Mouse (Mus musculus) B cell, adult 67 days (primary cell): Measurements from ENCODE around the gene Rbck1. TPM values are rescaled to one million over a fixed set of nuclear protein-coding genes. Genes with fewer than 3 reads are reported as not detected.

ENCODE experiments used
- total RNA-seq, 2 experiments: library from RNA; stranded (reverse); gene quantifications; 4 replicates each; pipeline ENCODE4 v1.2.4; 2023

The Rbck1 gene
- 100 to 1,000 TPM; 205 to 216 TPM for total RNA-seq

GRCm38 (mm10) chr2:152332101-152332825, at the start of gene Rbck1:
TSS of gene Rbck1 (minus strand) at chr2:152332653.

GRCm38 (mm10) chr2:152376345-152376741, 43.9 kb upstream of the Rbck1 start, which contains the start of gene Nrsn2:
TSS of gene Nrsn2 (minus strand) at chr2:152376638.

GRCm38 (mm10) chr2:152343329-152344213, 11.1 kb upstream of the Rbck1 start, which contains the start of gene Trib3:
TSS of gene Trib3 (minus strand) at chr2:152344032.

GRCm38 (mm10) chr2:152293727-152294475, 38.6 kb downstream of the Rbck1 start, which contains the start of gene Tbc1d20:
TSS of gene Tbc1d20 (plus strand) at chr2:152293828.

Other genes with a start within 250 kb of the Rbck1 start
- not detected for gene Srxn1, start 227.1 kb downstream of the Rbck1 start, total RNA-seq
- gene Tcf15, start 189.1 kb downstream of the Rbck1 start, total RNA-seq, result not detected
- gene Csnk2a1, start 105.8 kb downstream of the Rbck1 start, total RNA-seq, result 100 to 1,000 TPM; 133 to 140 TPM
- 10 to 100 TPM; 76.2 to 90.2 TPM for gene Tbc1d20, start 38.8 kb downstream of the Rbck1 start, total RNA-seq
- gene Trib3, start 11.4 kb upstream of the Rbck1 start, total RNA-seq, result 1 to 10 TPM; 5.7 to 6.1 TPM
- gene Nrsn2, start 44.0 kb upstream of the Rbck1 start, total RNA-seq, result not detected
- 1 to 10 TPM; 1.4 to 2.3 TPM for gene Sox12, start 65.4 kb upstream of the Rbck1 start, total RNA-seq
- gene Zcchc3, start 82.4 kb upstream of the Rbck1 start, total RNA-seq, result 1 to 10 TPM; 3.1 to 4.7 TPM
- gene 6820408C15Rik, start 82.9 kb upstream of the Rbck1 start, total RNA-seq, result not detected
- gene Defb23, start 132.0 kb upstream of the Rbck1 start, total RNA-seq, result not detected
- not detected for gene Defb20, start 144.4 kb upstream of the Rbck1 start, total RNA-seq
- not detected for gene Defb22, start 157.5 kb upstream of the Rbck1 start, total RNA-seq
- not detected for gene Defb26, start 179.0 kb upstream of the Rbck1 start, total RNA-seq
- gene Defb28, start 185.6 kb upstream of the Rbck1 start, total RNA-seq, result not detected
- not detected for gene Defb29, start 207.4 kb upstream of the Rbck1 start, total RNA-seq
- not detected for gene Gm17416, start 236.7 kb upstream of the Rbck1 start, total RNA-seq
- gene Defb21, start 240.1 kb upstream of the Rbck1 start, total RNA-seq, result not detected
- gene Defb19, start 247.7 kb upstream of the Rbck1 start, total RNA-seq, result not detected